Mouse (Mus musculus): ENCODE data around the gene Olfr1416.
"Not testable (repeated sequence)": the region's sequence is repeated elsewhere in the genome, so short reads cannot be mapped to it uniquely, and the experiment has no call there.

Olfr1416 gene

DNA sequence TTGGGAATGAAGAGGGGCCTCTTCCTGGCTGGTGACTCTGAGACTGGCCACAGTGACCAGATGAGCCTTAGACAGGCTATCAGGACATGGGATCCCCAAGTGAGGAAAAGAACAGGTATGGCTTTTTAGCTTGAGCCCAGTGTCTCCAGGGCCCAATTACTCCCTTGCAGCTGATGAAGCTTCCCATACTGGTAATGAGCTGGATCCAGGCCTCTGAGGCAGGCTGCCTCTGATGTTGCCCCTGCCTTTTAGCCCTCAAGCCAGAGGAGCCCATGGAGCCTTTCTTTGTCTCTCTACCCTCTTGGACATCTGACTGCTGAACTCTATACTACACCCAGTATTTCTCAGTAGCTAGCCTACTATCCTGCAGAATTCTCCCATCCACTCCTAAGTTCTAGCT, at the start of gene Olfr1416:
Olfr1416 (minus strand) TSS at position 101 of the 400 bp plus-strand sequence.
- DNase-seq (ENCODE audit: low spot score in 2 of 2): no peak

GRCm38 (mm10) chr1:92523764-92524163, 38.9 kb upstream of the Olfr1416 start:
- DNase-seq (ENCODE audit: low spot score in 2 of 2): no peak

DNA sequence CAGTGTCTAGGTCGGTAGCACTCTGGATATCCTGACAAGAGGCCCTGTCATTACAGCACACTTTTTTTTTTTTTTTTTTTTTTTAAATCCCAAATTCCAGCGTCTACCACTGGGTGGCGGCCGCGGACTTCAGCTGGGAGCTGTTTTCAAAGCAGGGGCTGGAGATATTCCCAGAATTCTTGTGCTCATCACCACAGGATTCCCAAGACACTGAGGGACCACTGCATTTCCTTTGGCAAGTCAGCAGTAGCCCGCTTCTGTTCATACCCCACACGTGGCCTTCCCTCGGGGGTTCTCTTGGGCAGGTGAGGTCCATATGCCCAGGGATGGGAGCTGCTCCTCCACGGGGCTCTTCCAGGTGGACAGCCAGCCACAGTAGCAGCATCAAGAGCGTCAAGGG, 36.5 kb upstream of the Olfr1416 start:
- DNase-seq (ENCODE audit: low spot score in 2 of 2): no peak

DNA sequence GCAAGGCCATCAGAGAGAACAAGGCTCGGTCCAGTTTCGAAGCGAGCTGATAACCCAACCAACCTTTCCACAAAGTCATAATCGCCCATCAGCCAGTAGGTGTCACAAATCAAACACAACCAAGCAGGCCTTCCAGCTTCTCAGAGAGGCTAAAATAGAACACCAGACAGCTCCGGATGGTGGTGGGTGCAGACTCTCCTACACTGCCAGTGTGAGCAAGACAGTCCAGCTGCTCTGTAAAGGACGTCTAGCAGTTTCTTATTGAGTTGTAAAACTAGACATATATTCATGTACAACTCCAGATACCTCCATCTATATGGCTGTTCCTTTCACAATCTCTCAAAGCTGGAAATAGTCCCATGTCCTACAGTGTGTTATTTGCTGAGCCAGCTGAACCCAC, 34.1 kb upstream of the Olfr1416 start:
- DNase-seq (ENCODE audit: low spot score in 2 of 2): no peak

- no peak for DNase-seq (ENCODE audit: low spot score in 2 of 2)
Observed at GRCm38 (mm10) chr1:92518561-92518960, 33.6 kb upstream of the Olfr1416 start, which contains the start of gene Olfr1414. Olfr1414 (minus strand) TSS chr1:92518661.

DNA sequence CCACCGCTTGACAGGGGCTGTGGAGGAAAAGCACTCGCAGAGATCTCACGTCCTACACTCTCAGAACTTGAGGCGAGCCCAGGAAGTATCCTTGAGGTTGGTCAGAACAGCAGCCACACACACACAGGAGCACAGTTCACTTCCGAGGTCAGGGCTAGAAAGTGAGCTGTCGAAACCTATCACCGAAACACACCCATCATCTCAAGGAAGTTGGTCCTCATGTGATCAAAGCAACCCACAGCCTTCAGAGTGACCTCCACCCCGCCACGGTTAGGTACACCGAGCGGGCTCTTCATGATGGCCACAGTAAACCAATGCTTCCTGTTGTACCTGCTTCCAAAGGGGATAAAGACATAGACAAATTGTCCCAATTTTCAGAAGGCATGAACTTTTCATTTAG, 30.5 kb upstream of the Olfr1416 start:
- no peak for DNase-seq (ENCODE audit: low spot score in 2 of 2)

- not testable (repeated sequence) for DNase-seq (ENCODE audit: low spot score in 2 of 2)
Observed at GRCm38 (mm10) chr1:92511646-92512045, 26.7 kb upstream of the Olfr1416 start.

- no peak for DNase-seq (ENCODE audit: low spot score in 2 of 2)
Observed at GRCm38 (mm10) chr1:92496001-92496400, 11.1 kb upstream of the Olfr1416 start, which contains the start of gene Olfr1415. Olfr1415 (minus strand) TSS chr1:92496101.

DNA sequence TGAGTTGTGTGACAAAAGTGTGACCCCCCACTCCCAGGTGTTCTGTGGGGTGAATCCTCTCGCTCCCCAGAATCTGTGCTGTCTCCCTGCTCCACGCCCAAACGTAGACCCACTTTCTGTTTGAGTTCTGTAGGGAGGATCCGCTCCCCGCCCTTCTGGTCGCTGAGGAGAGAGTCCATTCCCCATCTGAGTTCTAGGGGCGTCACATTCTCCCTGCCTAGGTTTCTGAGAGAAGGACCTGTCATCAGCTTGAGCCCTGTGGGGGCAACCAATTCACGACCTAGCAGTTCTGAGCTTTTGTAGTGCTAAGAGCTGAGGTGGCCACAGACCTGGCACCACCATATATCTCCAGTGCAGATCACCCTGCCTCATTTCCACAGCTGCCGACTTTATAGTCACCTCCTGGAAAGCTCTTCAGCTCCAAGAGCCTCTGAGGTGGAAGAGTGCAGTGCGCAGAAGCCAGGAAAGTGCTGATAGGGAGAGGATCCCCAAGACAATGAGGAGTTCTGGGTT, 10.8 kb downstream of the Olfr1416 start:
- DNase-seq (ENCODE audit: low spot score in 2 of 2): no peak

- peak; percentile 87 to 97 for DNase-seq (ENCODE audit: low spot score in 2 of 2)
Observed at GRCm38 (mm10) chr1:92473165-92474041, 11.5 kb downstream of the Olfr1416 start, which contains the start of gene Ndufa10. Ndufa10 (minus strand) TSS chr1:92473860.

DNA sequence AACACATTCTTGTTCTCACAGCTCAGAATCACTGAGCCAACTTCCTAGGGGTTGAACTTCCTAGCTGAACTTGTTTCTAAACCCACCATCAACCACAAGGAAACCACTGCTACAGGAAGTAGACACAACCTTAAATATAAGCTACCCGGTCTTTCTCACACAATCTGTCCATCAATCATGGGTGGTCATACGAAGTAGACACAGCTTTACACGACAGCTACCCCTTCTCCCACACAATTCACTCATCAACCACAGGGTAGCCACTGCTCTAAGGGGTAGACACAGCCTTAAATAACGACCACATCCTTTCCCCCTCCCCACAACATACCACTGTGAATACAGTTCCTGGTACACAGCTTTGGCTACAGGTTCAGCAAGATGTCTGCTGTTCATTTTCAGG, 16.0 kb downstream of the Olfr1416 start:
- no peak for DNase-seq (ENCODE audit: low spot score in 2 of 2)

DNA sequence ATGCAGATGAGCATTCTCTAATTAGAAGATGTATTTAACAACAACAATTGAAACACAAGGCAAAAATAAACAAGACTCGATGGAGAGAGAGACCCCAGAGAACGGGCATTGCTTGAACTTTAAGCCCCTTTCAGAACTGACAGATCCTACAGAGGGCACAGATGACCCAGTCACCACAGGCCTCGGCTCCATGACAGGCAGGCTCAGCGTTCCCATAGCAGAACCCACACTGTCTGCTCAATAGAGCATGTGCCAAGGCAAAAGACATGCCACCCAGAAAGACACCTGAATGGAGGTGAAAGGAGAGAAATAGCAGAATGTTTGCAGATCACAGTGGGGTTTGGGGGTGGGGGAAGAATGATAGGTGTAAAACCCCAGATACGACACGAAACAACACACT, 26.5 kb downstream of the Olfr1416 start:
- no peak for DNase-seq (ENCODE audit: low spot score in 2 of 2)

GRCm38 (mm10) chr1:92457758-92458157, 27.2 kb downstream of the Olfr1416 start:
- no peak for DNase-seq (ENCODE audit: low spot score in 2 of 2)

GRCm38 (mm10) chr1:92453751-92454445, 31.0 kb downstream of the Olfr1416 start:
- DNase-seq (ENCODE audit: low spot score in 2 of 2): peak in 1 of 2 experiments; percentile 18

DNA sequence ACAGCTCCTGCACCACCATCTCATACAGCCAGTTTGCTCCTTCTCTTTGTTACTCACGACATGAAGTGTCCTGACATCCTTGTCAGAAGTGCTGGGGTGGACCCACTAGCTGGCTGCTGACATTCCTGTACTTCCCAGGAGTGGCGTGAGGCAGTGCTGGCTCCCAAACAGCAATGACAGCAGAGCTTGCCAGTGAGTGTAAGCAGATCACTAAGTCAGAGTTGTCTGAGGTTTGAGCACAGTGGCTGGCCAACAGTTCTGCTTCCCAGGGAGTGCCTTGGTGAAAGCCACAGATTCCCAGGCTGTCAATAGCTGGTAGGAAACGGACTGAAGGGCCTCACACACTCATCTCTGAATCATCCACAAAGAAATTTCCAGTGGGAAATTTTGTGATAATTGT, 36.6 kb downstream of the Olfr1416 start:
- no peak for DNase-seq (ENCODE audit: low spot score in 2 of 2)

DNA sequence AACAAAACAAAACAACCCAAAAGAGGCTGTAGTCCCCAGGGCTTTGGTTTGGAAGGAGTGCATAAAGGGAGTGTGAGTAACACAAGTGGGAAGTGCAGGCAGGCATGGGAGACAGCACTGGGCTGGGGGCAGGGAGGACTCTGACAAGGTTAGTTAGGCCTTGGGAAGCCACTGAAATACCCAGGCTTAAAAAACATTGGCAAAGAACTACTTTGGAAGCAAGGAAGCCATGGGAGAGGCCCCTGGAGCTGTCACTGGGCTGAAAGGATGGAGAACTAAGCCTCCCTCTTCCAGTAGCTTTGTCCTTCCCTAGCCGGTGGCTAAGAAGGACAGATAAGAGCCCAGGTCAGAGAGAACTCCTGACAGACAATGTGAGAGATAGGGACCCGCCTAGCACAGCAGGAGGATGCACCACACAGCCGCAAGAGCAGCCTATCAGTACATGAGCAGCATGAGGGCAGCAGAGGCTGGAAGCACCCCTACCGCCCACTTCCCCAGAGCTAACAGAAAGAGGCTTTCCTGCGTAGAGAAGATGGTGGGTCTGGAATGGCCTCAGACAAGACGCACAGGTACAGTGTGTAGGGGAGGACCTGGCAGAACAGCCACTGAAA, 43.4 kb downstream of the Olfr1416 start:
- DNase-seq (ENCODE audit: low spot score in 2 of 2): no peak

GRCm38 (mm10) chr1:92440066-92440750, 44.7 kb downstream of the Olfr1416 start:
- no peak for DNase-seq (ENCODE audit: low spot score in 2 of 2)

DNA sequence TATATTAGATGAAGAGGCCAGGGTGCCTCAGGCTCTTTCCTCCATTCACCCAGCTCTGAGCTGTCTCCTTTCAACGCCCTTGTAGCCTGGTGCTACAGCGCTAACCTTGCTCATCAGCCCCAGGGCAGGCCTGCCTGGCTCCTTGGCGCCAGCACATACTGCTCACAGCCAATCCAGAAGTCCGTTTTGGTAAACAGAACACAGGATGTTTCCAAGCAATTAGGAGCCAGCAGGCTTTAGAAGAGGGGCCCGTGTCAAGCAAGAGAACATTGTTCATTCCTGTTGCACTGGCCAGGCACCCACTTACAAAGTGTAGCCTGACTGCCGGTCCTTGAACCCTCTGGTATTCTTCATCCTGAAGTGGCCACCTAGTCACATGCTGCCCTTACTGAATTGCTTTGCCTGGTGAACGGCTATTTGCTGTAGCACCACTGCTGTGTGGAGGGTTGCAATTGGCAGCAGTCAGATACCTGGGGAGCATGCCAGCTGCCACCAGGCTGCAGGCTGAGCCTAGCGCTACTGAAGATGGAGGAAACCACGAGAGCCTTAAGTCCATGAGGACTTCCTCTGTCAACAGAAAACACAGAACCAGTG, 47.1 kb downstream of the Olfr1416 start:
- DNase-seq (ENCODE audit: low spot score in 2 of 2): no peak

GRCm38 (mm10) chr1:92436831-92437321, 48.0 kb downstream of the Olfr1416 start:
- DNase-seq (ENCODE audit: low spot score in 2 of 2): no peak

GRCm38 (mm10) chr1:92434986-92435385, 49.9 kb downstream of the Olfr1416 start:
- no peak for DNase-seq (ENCODE audit: low spot score in 2 of 2)

DNA sequence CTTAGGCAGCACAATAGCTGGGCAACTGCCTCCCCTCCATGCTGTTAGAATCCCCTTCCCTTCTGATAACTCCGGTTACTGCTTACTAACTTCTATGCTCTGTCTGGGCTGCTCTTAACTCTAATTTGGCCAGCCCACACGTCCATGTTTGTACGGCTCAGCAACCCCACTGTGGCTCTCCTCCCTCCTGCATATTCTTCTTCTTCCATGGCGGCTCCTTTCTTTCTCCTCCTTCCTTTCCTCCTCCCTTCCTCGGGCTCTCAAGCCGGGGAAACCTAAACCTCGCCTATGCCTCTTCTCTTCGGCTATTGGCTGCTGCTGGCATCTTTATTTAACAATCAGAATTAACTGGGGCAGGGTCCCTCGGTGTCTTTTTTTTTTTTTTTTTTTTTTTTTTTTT, 52.1 kb downstream of the Olfr1416 start:
- DNase-seq (ENCODE audit: low spot score in 2 of 2): no peak

Data from thymus, postnatal 10 days (tissue).